Mouse (Mus musculus) midbrain, embryonic 12.5 days (tissue): ENCODE data around the gene Myt1l. TPM values are rescaled to one million over a fixed set of nuclear protein-coding genes. Genes with fewer than 3 reads are reported as not detected.

Experiments
- ATAC-seq: fragments of 200-750 bp; cut with Nextera tagmentation; 2 replicates; pipeline ENCODE4 v1.8.0; 2017; ENCODE audit warnings: low read depth, moderate TSS enrichment, moderate library complexity; ENCODE audit not compliant: low FRiP score
- H3K27ac ChIP-seq: fragments of 300-500 bp; sonication (generic); replicated peaks from 2 replicates; pipeline ENCODE4 v1.5.1; 2016; ENCODE audit warnings: mild to moderate bottlenecking
- H3K27me3 ChIP-seq: fragments of 300-500 bp; sonication (generic); 2 replicates; pipeline ENCODE4 v1.6.1; 2016; ENCODE audit warnings: mild to moderate bottlenecking
- H3K36me3 ChIP-seq: fragments of 300-500 bp; sonication (generic); 2 replicates; pipeline ENCODE4 v1.6.1; 2016
- H3K4me1 ChIP-seq: fragments of 300-500 bp; sonication (generic); 2 replicates; pipeline ENCODE4 v1.6.1; 2016
- H3K4me2 ChIP-seq: fragments of 300-500 bp; sonication (generic); replicated peaks from 2 replicates; pipeline ENCODE4 v1.6.1; 2016; ENCODE audit warnings: mild to moderate bottlenecking, moderate library complexity
- H3K4me3 ChIP-seq: fragments of 300-500 bp; sonication (generic); 2 replicates; pipeline ENCODE4 v1.5.1; 2016; ENCODE audit warnings: mild to moderate bottlenecking
- H3K9ac ChIP-seq: fragments of 300-500 bp; sonication (generic); replicated peaks from 2 replicates; pipeline ENCODE4 v1.6.1; 2016; ENCODE audit warnings: mild to moderate bottlenecking, moderate library complexity
- H3K9me3 ChIP-seq: fragments of 300-500 bp; sonication (generic); 2 replicates; pipeline ENCODE4 v1.6.1; 2016; ENCODE audit warnings: mild to moderate bottlenecking
- WGBS: fragments of 180-500 bp; shearing (Covaris S2); methylation state at CpG from one replicate; pipeline ENCODE4 v1.1.7; 2016; 5-methylcytosine and 5-hydroxymethylcytosine counted together
- polyA plus RNA-seq: library from polyadenylated mRNA; unstranded; fragments of >200 nt; fragmentation: Nextera tagmentation; extraction: Ambion mirVana; gene quantifications from 2 replicates; pipeline ENCODE4 v1.2.1, GENCODE M21; 2016

Gene Myt1l
- polyA plus RNA-seq, 1 experiment from 2014 or later: 53.0 TPM

DNA sequence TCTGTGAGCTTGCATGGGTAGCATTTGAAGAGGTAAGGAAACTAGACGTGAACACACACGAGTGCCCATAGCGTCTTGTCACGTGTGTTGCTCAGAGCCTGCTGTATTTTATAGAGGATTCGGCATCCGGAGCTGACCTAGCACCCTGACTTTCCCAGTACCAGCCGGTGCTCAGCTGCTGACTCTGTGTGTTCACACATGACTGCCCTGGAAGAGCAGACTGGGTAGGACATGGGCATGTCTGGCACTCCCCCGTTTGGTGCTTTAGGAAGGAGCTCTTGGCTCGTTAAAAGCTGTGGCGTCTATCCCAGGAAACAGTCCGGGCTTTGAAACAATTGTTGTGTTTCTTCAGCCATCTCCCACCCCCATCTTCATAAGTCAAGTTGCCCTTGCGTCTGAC is 428.8 kb downstream of the Myt1l start:
- Histone ChIP-seq H3K36me3 (peaks cover 4% of the 10 kb centered on the region), H3K4me1 (peaks cover 40% of the 10 kb centered on the region), H3K27me3 (no peaks in the 10 kb centered on the region), H3K4me3 (no peak overlapping the region), H3K4me2 (no peak overlapping the region), H3K27ac (no peak overlapping the region), H3K9ac (no peak overlapping the region), H3K9me3 (no peaks in the 10 kb centered on the region)
- 85% methylated on average over 12 of the region's 12 CpGs for WGBS
- no peak for ATAC-seq

DNA sequence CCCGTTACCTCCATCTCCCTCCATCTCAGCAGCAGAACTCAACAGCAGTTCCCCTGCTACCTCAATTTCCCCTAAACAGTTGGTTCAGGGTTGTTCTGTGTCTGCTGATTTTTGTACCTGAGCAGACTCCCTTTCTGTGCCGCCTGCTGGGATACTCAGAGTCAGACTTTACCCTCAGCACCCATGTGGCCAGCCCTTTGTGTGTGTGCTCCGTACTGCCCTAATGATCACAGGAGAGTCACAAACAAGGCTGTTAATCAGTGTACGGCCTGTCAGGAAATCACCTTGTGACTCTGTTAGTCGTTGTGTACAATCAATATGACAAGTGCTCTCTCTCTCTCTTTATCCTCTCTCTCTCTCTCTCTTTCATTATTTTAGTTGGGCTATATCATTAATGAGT is 430.5 kb downstream of the Myt1l start:
- no peak for ATAC-seq
- no peaks in the 10 kb centered on the region for H3K9me3 ChIP-seq
- H3K27me3 ChIP-seq: no peaks in the 10 kb centered on the region
- H3K27ac ChIP-seq: 0 out of 2 replicates have a peak overlapping the region, but pooled peaks have one; percentile 30
- H3K4me3 ChIP-seq: no peak overlapping the region
- no peak overlapping the region for H3K9ac ChIP-seq
- 88% methylated on average over 5 of the region's 5 CpGs for WGBS
- H3K4me2 ChIP-seq: no peak overlapping the region
- H3K36me3 ChIP-seq: peaks cover 13% of the 10 kb centered on the region
- peaks cover 28% of the 10 kb centered on the region for H3K4me1 ChIP-seq

DNA sequence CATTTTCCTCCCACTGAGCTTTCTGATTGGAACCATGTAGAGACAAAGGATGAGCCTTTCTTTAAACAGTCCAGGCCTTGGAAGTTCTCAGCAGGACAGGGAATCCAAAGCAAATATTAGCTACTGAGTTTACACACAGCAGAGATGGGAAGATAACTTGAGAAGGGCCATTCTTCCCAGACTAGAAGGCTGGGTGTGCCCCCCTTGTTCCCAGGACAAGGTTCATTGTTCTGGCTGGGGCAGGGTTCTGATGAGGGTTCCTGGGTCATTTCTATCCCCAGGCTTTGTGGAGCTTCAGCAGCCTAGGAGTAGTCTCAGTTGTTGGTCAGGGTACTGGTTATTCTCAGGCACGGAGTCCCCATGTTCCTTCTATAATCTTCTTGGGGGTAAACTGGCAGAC is 432.9 kb downstream of the Myt1l start:
- H3K4me2 ChIP-seq: no peak overlapping the region
- H3K4me3 ChIP-seq: no peak overlapping the region
- H3K36me3 ChIP-seq: peaks cover 21% of the 10 kb centered on the region
- no peak overlapping the region for H3K9ac ChIP-seq
- WGBS: 70% methylated on average over 1 of the region's 1 CpGs
- peaks cover 15% of the 10 kb centered on the region; the same call in 1 of the 2 replicates for H3K4me1 ChIP-seq
- no peak for ATAC-seq
- H3K27me3 ChIP-seq: no peaks in the 10 kb centered on the region
- H3K9me3 ChIP-seq: no peaks in the 10 kb centered on the region
- H3K27ac ChIP-seq: no peak overlapping the region

DNA sequence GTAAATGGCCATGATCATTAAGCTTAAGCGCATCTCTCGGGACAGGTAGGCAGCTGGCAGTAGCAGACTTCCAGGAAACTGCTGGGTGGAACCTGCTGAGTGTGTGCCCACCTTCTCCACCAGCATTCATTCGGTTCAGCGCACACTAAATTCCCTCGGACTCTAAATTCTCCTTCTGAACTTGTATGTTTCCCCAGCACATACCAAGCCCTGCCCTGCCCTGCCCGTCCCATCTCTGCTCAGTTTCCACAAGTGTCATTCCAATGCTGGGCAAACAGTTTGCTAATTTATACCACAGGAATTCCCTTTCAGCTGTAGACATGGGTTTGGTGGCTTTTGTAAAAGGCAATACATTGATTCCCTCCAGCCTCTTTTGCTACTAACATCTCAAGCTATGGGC is 436.8 kb downstream of the Myt1l start:
- WGBS: 94% methylated on average over 6 of the region's 6 CpGs
- Histone ChIP-seq H3K9ac (no peak overlapping the region), H3K27me3 (no peaks in the 10 kb centered on the region), H3K27ac (no peak overlapping the region), H3K4me3 (no peak overlapping the region), H3K9me3 (no peaks in the 10 kb centered on the region), H3K36me3 (peaks cover 17% of the 10 kb centered on the region; the same call in 1 of the 2 replicates), H3K4me2 (no peak overlapping the region), H3K4me1 (peaks cover 9% of the 10 kb centered on the region; the same call in 1 of the 2 replicates)
- no peak for ATAC-seq

DNA sequence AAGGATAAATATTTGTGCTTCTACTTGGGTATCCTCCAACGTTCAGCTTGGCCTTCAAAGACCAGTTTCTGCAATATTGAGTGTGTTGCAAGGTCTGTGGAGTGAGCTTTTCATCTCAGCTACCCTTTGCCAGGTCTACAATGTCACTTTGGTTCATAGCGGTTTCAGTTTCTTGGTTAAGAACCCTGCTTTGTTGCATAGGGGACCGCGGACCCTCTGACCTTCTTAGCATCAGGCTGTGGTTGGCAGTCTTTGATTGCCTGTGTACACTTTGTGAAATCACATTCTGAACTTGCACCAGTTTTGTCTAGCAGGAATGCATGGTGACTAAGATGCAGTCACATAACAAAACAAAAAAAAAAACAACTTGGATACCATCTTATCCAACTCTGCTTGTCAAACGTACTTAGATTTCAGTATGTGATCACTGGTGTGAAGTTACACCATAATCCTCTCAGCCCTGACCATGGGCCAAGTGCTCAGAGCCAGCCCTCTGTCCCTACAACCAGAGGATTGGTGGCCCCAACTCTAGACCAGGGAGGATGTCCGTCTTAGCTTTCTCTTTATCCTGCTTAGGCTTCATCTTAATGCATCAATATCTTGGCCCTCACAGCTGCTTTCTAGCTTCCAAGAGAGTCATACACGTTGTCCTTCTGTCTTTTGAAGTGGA is 443.7 kb downstream of the Myt1l start:
- no peaks in the 10 kb centered on the region for H3K27me3 ChIP-seq
- 88% methylated on average over 7 of the region's 7 CpGs for WGBS
- H3K27ac ChIP-seq: no peak overlapping the region
- H3K4me2 ChIP-seq: no peak overlapping the region
- no peaks in the 10 kb centered on the region for H3K4me1 ChIP-seq
- no peak for ATAC-seq
- H3K9ac ChIP-seq: no peak overlapping the region
- no peak overlapping the region for H3K4me3 ChIP-seq
- peaks cover 20% of the 10 kb centered on the region for H3K36me3 ChIP-seq
- H3K9me3 ChIP-seq: no peaks in the 10 kb centered on the region

DNA sequence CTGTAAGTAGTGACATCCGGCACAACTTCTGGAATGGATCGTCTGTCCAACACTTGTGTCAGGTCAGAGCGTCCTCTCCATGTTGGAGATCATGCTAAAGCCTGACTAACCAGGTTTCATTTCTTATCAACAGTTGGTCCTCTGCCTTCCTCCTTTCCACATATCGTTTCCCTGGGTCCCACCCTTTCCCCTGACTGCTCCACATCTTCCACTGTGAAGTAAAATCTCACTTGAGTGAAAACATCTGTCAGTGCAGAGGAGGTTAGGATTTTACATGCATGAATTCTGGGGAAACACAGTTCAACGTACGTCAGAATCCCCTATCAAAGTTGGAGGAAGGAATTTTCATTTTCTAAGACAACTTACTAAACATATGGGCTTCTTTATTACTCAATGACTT is 444.3 kb downstream of the Myt1l start:
- Histone ChIP-seq H3K4me1 (no peaks in the 10 kb centered on the region), H3K9me3 (no peaks in the 10 kb centered on the region), H3K36me3 (peaks cover 25% of the 10 kb centered on the region), H3K4me2 (no peak overlapping the region), H3K4me3 (no peak overlapping the region), H3K27ac (no peak overlapping the region), H3K27me3 (no peaks in the 10 kb centered on the region), H3K9ac (no peak overlapping the region)
- WGBS: 87% methylated on average over 6 of the region's 6 CpGs
- ATAC-seq: no peak
